Mouse (Mus musculus) liver, embryonic 16.5 days (tissue): ENCODE results near the gene Marcks. TPM values are rescaled to one million over a fixed set of nuclear protein-coding genes. Genes with fewer than 3 reads are reported as not detected.

Experiments used
- ATAC-seq: fragments of 200-750 bp; cut with Nextera tagmentation; 2 replicates; pipeline ENCODE4 v1.8.0; 2017; ENCODE audit warnings: low read depth, mild to moderate bottlenecking, moderate number of reproducible peaks, moderate library complexity
- H3K27ac ChIP-seq: fragments of 300-500 bp; sonication (generic); 2 replicates; pipeline ENCODE4 v1.5.1; 2014; ENCODE audit warnings: mild to moderate bottlenecking, low read length
- H3K27me3 ChIP-seq: fragments of 300-500 bp; sonication (generic); 2 replicates; pipeline ENCODE4 v1.6.1; 2014; ENCODE audit warnings: low read depth, low read length, mixed read lengths; ENCODE audit not compliant: control insufficient read depth, insufficient read depth
- H3K36me3 ChIP-seq: fragments of 300-500 bp; sonication (generic); 2 replicates; pipeline ENCODE4 v1.6.1; 2014; ENCODE audit warnings: mild to moderate bottlenecking; ENCODE audit not compliant: control insufficient read depth, insufficient read depth
- H3K4me1 ChIP-seq: fragments of 300-500 bp; sonication (generic); 2 replicates; pipeline ENCODE4 v1.6.1; 2014; ENCODE audit warnings: low read depth, low read length, mixed read lengths; ENCODE audit not compliant: control insufficient read depth
- H3K4me2 ChIP-seq: fragments of 300-500 bp; sonication (generic); 2 replicates; pipeline ENCODE4 v1.6.1; 2014; ENCODE audit warnings: low read depth, low read length, mixed read lengths
- H3K4me3 ChIP-seq: fragments of 300-500 bp; sonication (generic); 2 replicates; pipeline ENCODE4 v1.5.1; 2014; ENCODE audit warnings: low read depth, mild to moderate bottlenecking, low read length
- H3K9ac ChIP-seq: fragments of 300-500 bp; sonication (generic); 2 replicates; pipeline ENCODE4 v1.6.1; 2014; ENCODE audit warnings: low read depth, low read length
- H3K9me3 ChIP-seq: fragments of 300-500 bp; sonication (generic); replicated peaks from 2 replicates; pipeline ENCODE4 v1.6.1; 2016; ENCODE audit warnings: low read length; ENCODE audit not compliant: control insufficient read depth
- WGBS: fragments of 180-500 bp; shearing (Covaris S2); extraction: QIAGEN DNeasy Blood & Tissue Kit; methylation state at CpG from one replicate; pipeline ENCODE4 v1.1.7; 2014; ENCODE audit not compliant: insufficient replicate concordance; 5-methylcytosine and 5-hydroxymethylcytosine counted together
- polyA plus RNA-seq: library from polyadenylated mRNA; unstranded; fragments of >200 nt; fragmentation: Nextera tagmentation; extraction: Ambion mirVana; gene quantifications from 2 replicates; pipeline ENCODE4 v1.2.1, GENCODE M21; 2015

The Marcks gene
- 13.3 and 14.1 TPM in 2 replicates for polyA plus RNA-seq

- no peaks in the 10 kb centered on the region; the same call in 1 of the 2 replicates for H3K4me1 ChIP-seq
- peaks cover 69% of the 10 kb centered on the region for H3K27me3 ChIP-seq
- H3K36me3 ChIP-seq, result no peaks in the 10 kb centered on the region; the same call in 1 of the 2 replicates
- H3K9me3 ChIP-seq, result no peaks in the 10 kb centered on the region
- H3K4me3 ChIP-seq, result peak within 1 kb of the TSS; percentile 67
- H3K27ac ChIP-seq, result peak within 1 kb of the TSS; percentile 86
- peak within 1 kb of the TSS; percentile 66 for H3K9ac ChIP-seq
- under 1% methylated on average over 39 of the region's 39 CpGs for WGBS
- peak; percentile 45 for ATAC-seq
- H3K4me2 ChIP-seq, result peak within 1 kb of the TSS; percentile 79
These were observed at the start of gene Marcks for GRCm38 (mm10) chr10:37138778-37139442. Gene Marcks (minus strand): TSS chr10:37138920.

- Histone ChIP-seq H3K27ac (no peak overlapping the region), H3K4me3 (no peak overlapping the region), H3K27me3 (no peaks in the 10 kb centered on the region), H3K36me3 (no peaks in the 10 kb centered on the region), H3K9me3 (no peaks in the 10 kb centered on the region), H3K4me1 (no peaks in the 10 kb centered on the region), H3K9ac (no peak overlapping the region), H3K4me2 (no peak overlapping the region)
- 75% methylated on average over 3 of the region's 3 CpGs for WGBS
- no peak for ATAC-seq
These were observed 38.4 kb upstream of the Marcks start for GRCm38 (mm10) chr10:37177071-37177470.

GRCm38 (mm10) chr10:37172416-37172950, 33.8 kb upstream of the Marcks start:
- H3K27ac ChIP-seq, result no peak overlapping the region
- H3K4me3 ChIP-seq, result no peak overlapping the region
- H3K36me3 ChIP-seq, result no peaks in the 10 kb centered on the region
- no peak overlapping the region for H3K4me2 ChIP-seq
- no peaks in the 10 kb centered on the region for H3K4me1 ChIP-seq
- H3K9me3 ChIP-seq, result no peaks in the 10 kb centered on the region
- no peak overlapping the region for H3K9ac ChIP-seq
- H3K27me3 ChIP-seq, result no peaks in the 10 kb centered on the region
- 70% methylated on average over 8 of the region's 8 CpGs for WGBS
- no peak for ATAC-seq

GRCm38 (mm10) chr10:37171711-37172415, 33.1 kb upstream of the Marcks start:
- H3K36me3 ChIP-seq, result no peaks in the 10 kb centered on the region
- no peak overlapping the region for H3K9ac ChIP-seq
- 71% methylated on average over 3 of the region's 3 CpGs for WGBS
- no peak overlapping the region for H3K4me3 ChIP-seq
- no peak overlapping the region for H3K4me2 ChIP-seq
- H3K27me3 ChIP-seq, result no peaks in the 10 kb centered on the region
- no peaks in the 10 kb centered on the region for H3K9me3 ChIP-seq
- no peak overlapping the region for H3K27ac ChIP-seq
- no peaks in the 10 kb centered on the region for H3K4me1 ChIP-seq
- ATAC-seq, result no peak

DNA sequence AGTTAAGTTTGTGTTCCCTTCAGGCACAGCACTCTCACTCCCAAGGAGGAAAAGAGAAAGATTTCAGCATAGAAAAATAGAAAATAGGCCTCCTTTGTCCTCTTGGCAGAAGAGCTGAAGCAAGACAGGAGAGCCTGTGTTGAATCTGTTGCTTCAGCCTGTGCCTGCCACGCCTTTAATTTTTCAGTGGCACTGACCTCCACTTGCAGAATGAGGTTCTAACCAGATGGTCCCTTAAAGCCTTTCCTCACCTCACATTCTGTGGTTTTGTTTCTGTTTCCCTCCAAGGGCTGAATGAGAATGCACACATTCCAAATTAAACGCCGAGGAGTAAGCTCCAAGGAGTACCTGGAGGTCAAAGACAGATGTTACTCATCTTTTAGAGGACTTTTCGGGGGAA, 32.2 kb upstream of the Marcks start:
- ATAC-seq, result no peak
- no peak overlapping the region for H3K4me3 ChIP-seq
- H3K36me3 ChIP-seq, result no peaks in the 10 kb centered on the region
- no peak overlapping the region for H3K4me2 ChIP-seq
- no peaks in the 10 kb centered on the region for H3K4me1 ChIP-seq
- H3K27ac ChIP-seq, result no peak overlapping the region
- H3K9ac ChIP-seq, result no peak overlapping the region
- H3K27me3 ChIP-seq, result no peaks in the 10 kb centered on the region
- 66% methylated on average over 4 of the region's 4 CpGs for WGBS
- no peaks in the 10 kb centered on the region for H3K9me3 ChIP-seq

GRCm38 (mm10) chr10:37170466-37170865, 31.7 kb upstream of the Marcks start:
- WGBS, result 77% methylated on average over 4 of the region's 4 CpGs
- no peaks in the 10 kb centered on the region for H3K27me3 ChIP-seq
- H3K4me1 ChIP-seq, result no peaks in the 10 kb centered on the region

DNA sequence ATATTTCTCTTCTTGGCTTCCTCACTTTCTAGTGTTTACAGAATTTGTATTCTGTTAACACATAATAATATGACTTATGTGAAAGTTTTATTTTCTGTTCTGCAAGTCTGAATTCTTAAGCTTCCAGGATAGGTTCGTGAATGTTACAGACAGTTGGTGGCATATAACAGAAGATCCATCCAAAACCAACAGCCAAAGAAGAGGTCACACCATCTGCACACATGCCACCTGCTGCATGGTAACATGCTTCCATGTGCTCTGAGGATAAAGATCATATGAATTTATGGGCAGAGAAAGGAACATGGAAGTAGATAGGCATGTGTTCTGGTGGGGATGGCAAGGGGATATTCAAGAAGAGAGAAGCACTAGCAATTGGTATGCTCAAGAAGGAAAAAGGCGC, 28.8 kb upstream of the Marcks start:
- H3K9ac ChIP-seq, result no peak overlapping the region
- H3K9me3 ChIP-seq, result no peaks in the 10 kb centered on the region
- no peaks in the 10 kb centered on the region for H3K4me1 ChIP-seq
- H3K36me3 ChIP-seq, result no peaks in the 10 kb centered on the region
- no peaks in the 10 kb centered on the region for H3K27me3 ChIP-seq
- H3K4me3 ChIP-seq, result no peak overlapping the region
- H3K27ac ChIP-seq, result no peak overlapping the region
- 56% methylated on average over 2 of the region's 2 CpGs for WGBS
- no peak overlapping the region for H3K4me2 ChIP-seq
- ATAC-seq, result no peak

More at GRCm38 (mm10) chr10:37170466-37170865, 31.7 kb upstream of the Marcks start:
- Histone ChIP-seq H3K4me2 (no peak overlapping the region), H3K27ac (no peak overlapping the region), H3K36me3 (no peaks in the 10 kb centered on the region), H3K4me3 (no peak overlapping the region), H3K9ac (no peak overlapping the region), H3K9me3 (no peaks in the 10 kb centered on the region)
- no peak for ATAC-seq

- 67% methylated on average over 3 of the region's 3 CpGs for WGBS
- H3K27me3 ChIP-seq, result no peaks in the 10 kb centered on the region
- no peaks in the 10 kb centered on the region for H3K36me3 ChIP-seq
- H3K4me1 ChIP-seq, result no peaks in the 10 kb centered on the region
- no peak overlapping the region for H3K4me3 ChIP-seq
- no peak overlapping the region for H3K27ac ChIP-seq
- no peaks in the 10 kb centered on the region for H3K9me3 ChIP-seq
- no peak overlapping the region for H3K9ac ChIP-seq
- no peak overlapping the region for H3K4me2 ChIP-seq
- ATAC-seq, result no peak
These were observed 21.0 kb upstream of the Marcks start for GRCm38 (mm10) chr10:37159731-37160130.

DNA sequence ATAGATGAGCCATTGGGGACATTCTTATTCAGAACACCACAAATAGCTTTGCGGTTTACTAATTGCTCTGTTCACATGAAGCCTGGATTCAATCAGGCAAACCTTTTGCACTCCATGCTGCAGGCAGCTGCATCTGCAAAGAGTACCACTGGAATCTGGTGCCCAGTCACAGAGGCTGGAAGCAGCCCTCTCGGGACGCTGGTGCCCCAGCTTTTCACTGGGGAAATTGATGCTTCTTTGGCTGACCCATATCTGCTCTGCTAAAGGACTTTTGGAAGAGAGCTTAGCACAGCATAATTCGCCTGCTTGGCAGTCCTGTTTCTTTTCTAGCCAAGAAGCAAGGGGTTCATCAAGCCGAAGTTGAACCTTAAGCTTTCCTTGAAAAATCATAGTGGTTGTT, 18.4 kb upstream of the Marcks start:
- no peak overlapping the region for H3K4me2 ChIP-seq
- no peak overlapping the region for H3K27ac ChIP-seq
- no peak overlapping the region for H3K9ac ChIP-seq
- no peaks in the 10 kb centered on the region for H3K4me1 ChIP-seq
- no peak for ATAC-seq
- no peak overlapping the region for H3K4me3 ChIP-seq
- H3K36me3 ChIP-seq, result no peaks in the 10 kb centered on the region
- no peaks in the 10 kb centered on the region for H3K9me3 ChIP-seq
- whole genome bisulfite sequencing, result 72% methylated on average over 5 of the region's 5 CpGs
- H3K27me3 ChIP-seq, result no peaks in the 10 kb centered on the region
